Mouse (Mus musculus) adrenal gland, adult 10 weeks (tissue): Measurements from ENCODE around the gene Catip. TPM values are rescaled to one million over a fixed set of nuclear protein-coding genes. Genes with fewer than 3 reads are reported as not detected.

Source experiments
- polyA plus RNA-seq: library from polyadenylated mRNA; stranded (reverse); fragments of 350-450 nt; fragmentation: Illumina TruSeq; extraction: RNeasy Lipid Tissue Mini Kit (QIAGEN cat#74804); gene quantifications from one replicate; pipeline ENCODE4 v1.2.3, GENCODE M21; 2014; ENCODE audit warnings: low read depth, low replicate concordance

The Catip gene
- 0.29 TPM for polyA plus RNA-seq

DNA sequence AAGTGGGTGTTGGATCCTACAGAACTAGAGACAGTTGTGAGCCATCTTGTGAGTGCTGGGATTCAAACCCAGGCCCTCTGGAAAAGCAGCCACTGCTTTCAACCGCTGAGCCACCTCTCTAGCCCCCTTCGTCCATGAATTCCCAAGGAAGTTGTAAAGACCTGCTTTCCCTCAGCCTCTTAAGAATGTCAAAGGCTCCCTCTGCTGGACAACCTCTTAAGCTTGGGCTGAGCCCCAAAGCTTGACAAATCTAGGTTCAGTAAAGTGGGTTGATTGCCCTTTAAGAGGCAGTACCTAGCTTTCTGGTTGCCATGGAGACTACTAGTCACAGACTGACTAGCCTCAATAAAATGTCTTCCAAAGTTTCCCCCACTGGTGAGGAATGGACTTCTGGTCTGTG is at the start of gene Catip:
Catip (plus strand) TSS at position 297 of the 400 bp plus-strand sequence.

DNA sequence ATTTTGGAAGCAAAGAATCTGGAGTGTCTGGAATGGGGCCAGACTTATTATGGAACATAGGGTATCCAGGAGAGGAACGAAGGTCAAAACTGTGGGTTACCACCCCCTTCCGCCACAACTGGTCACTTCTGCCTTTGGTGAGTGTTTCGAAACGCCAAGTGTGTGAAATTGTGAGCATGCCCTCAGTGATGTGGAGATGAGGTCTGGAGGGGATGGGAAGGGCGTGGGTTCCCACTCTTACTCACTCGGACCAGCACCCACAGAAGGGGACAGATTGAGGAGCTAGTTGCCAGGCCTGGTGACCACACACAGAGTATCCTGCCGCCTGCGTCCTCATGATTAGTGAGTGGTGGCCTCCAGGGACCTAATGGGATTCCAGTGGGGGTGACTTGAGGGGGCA is 13.1 kb downstream of the Catip start, which contains the start of gene Slc11a1:
Slc11a1 (plus strand) TSS at position 216 of the 400 bp plus-strand sequence.

DNA sequence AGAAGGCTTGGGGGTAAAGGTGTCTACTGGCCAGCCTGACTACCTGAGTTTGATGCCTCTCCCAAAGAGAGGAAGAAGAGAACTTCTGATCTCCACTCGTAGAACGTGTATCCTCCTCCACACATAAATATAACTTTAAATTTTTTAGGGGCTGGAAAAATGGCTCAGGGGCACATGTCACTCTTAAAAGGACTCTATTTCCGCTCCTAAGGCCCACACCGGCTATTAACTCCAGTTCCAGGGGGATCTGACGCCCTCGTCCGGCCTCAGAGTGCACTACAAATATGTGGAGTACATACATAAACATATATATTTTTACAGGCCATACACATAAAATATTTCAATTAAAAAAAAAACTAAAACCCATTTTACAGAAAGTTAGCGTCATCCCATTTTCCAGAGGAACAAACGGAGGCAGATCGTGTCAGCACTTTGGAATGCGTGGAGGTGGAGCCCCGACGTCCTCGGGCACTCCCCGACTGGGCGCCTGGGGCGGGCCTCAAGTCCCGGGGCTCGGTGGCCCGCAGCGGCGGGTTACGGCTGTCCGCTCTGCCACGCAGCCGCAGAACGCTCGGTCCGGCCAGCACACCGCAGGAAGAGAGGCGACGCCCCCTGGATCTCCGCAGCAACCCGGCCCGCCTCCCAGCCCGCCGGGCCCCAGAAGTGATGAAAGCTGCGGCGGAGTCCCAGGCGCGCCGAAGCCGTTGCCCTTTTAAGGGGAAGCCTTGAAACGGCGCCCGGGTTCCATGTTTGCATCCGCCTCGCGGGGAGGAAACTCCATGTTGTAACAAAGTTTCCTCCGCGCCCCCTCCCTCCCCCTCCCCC is 29.2 kb downstream of the Catip start, which contains the start of gene Ctdsp1:
Ctdsp1 (plus strand) TSS at position 586 of the 825 bp plus-strand sequence.

DNA sequence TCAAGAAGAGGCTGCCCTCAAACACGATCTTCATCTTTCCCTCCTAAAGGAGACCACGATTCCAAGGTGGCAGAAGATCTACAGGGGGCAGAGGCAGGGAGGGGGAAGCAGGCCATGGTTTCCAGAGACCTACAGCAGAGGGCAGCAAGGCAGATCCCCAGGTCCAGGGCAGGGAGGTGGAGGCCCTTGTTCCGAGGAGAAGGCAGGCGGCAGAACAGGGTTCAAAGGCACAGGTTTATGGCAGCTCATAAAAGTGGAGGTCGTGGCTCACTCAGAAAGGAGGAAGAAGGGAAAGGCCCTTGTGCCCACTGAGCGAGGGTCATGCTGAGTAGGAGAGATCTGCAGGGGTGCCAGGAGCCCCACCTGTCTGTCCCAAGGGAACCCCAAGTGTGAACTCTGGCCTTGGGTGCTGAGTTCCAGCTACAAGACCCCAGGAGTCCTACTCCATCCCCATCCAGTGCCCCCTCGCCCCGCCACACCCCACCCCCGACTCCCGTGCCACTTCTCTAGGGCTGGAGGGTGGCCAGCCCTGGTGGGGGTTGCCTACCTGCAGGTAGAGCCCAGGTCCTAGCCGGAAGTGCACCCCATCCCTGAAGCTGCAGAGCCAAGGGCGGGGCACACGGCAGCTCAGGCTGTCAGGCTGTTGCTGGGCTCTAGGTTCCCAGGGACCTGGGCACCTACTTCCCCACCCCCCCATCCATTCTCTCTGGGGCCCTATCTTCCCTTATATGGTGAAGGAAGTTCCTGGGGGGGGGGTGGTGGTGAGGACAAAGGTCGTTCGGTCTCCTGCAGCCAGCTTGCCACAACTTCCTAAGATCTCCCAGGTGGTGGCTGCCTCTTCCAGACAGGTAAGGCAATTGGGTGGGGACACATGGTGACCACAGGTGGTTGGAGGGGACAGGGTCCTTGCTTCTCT is 46.9 kb downstream of the Catip start, which contains the start of gene Vil1:
Vil1 (plus strand) TSS at position 788 of the 916 bp plus-strand sequence.

Other genes starting within 250 kb of the Catip start
- gene Tns1, start 237.7 kb upstream of the Catip start, polyA plus RNA-seq, result 50.0 TPM
- 0.41 TPM for gene Rufy4, start 236.6 kb upstream of the Catip start, polyA plus RNA-seq
- not detected for gene Cxcr2, start 208.1 kb upstream of the Catip start, polyA plus RNA-seq
- gene Cxcr1, start 167.5 kb upstream of the Catip start, polyA plus RNA-seq, result not detected
- 421 TPM for gene Arpc2, start 126.0 kb upstream of the Catip start, polyA plus RNA-seq
- gene Gpbar1, start 83.6 kb upstream of the Catip start, polyA plus RNA-seq, result not detected
- 5.1 TPM for gene Aamp, start 77.4 kb upstream of the Catip start, polyA plus RNA-seq
- 2.3 TPM for gene Pnkd, start 77.2 kb upstream of the Catip start, polyA plus RNA-seq
- gene Tmbim1, start 56.5 kb upstream of the Catip start, polyA plus RNA-seq, result 59.1 TPM
- 1.2 TPM for gene Slc11a1, start 13.1 kb downstream of the Catip start, polyA plus RNA-seq
- 23.3 TPM for gene Ctdsp1, start 29.4 kb downstream of the Catip start, polyA plus RNA-seq
- 0.64 TPM for gene Vil1, start 47.3 kb downstream of the Catip start, polyA plus RNA-seq
- 30.3 TPM for gene Cnot9, start 143.9 kb downstream of the Catip start, polyA plus RNA-seq
- gene Plcd4, start 180.8 kb downstream of the Catip start, polyA plus RNA-seq, result 0.52 TPM
- 21.5 TPM for gene Usp37, start 182.2 kb downstream of the Catip start, polyA plus RNA-seq
- 5.2 TPM for gene Zfp142, start 226.1 kb downstream of the Catip start, polyA plus RNA-seq
- gene Bcs1l, start 226.2 kb downstream of the Catip start, polyA plus RNA-seq, result 8.0 TPM
- gene Rnf25, start 239.3 kb downstream of the Catip start, polyA plus RNA-seq, result 13.6 TPM
- 1.3 TPM for gene Stk36, start 239.3 kb downstream of the Catip start, polyA plus RNA-seq